Mouse (Mus musculus): ENCODE data around the gene Nrg4. TPM values are rescaled to one million over a fixed set of nuclear protein-coding genes. Genes with fewer than 3 reads are reported as not detected.

Gene Nrg4
- total RNA-seq, 2 experiments from 2014 or later: 0.37 to 0.46 TPM

DNA sequence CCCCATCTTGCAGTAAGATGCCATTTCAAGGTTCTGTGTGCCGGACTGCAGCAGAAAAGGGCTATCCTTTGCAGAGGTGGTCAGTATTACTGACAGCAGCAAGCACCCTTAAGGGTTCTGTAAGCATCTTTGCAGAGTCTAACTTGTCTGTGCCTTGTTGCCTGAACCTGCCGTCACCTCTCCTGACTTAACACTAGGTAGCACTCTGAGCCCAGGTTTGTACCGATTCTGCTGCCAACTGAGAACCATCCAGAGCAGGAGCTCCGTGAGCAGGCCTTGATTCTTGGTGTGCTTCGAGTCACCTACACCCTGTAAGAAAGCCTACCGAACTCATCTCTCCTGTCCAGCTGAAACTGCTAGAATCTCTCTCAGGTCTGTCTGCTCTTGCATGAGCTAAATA lies 95.1 kb downstream of the Nrg4 start:
- intact Hi-C loops (cut with DNase I): loop anchor here (5.0 kb wide), 2 partner anchors 81 to 161 kb away; no protein-coding TSS in a partner anchor
- no peak for DNase-seq (ENCODE audit: low spot score in 2 of 2)

DNA sequence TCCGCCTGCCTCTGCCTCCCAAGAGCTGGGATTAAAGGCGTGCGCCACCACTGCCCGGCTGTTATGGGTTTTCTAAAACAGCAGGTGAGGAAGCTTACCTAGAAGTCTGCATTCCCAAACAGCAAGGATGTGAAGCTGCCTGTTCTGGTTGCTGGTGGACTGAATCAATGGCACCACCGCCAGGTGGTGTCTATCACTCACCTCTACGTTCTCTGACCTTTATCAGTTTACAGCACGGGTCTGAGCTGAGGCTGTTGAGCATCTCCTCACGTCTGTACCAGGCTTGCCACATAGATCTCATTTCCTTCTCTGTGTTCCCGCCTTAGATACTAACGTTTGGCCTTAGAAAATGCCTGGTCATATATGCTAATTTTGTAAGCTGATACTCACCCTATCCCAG lies 97.6 kb downstream of the Nrg4 start:
- no peak for DNase-seq (ENCODE audit: low spot score in 2 of 2)
- intact Hi-C loops (cut with DNase I): no loop called here

DNA sequence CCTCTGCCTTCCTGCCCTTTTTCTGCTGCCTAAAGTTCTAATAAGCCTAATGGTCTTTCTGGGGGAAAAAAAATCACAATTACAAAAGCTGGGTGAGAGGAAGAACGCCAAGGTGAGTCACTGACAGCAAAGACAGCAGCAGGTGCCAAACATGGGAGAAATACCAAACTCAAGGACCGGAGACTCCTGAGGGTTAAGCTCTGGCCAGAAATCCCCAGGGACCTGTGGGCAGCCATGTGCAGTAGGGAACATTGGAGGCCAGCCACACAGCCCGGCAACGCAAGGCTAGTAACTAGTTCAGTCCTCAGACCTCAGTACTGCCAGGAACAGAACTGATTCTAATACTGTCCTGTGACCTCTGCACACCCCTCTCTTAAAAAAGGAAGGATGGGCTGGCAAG lies 98.5 kb downstream of the Nrg4 start:
- intact Hi-C loops (cut with DNase I): no loop called here
- no peak for DNase-seq (ENCODE audit: low spot score in 2 of 2)

DNA sequence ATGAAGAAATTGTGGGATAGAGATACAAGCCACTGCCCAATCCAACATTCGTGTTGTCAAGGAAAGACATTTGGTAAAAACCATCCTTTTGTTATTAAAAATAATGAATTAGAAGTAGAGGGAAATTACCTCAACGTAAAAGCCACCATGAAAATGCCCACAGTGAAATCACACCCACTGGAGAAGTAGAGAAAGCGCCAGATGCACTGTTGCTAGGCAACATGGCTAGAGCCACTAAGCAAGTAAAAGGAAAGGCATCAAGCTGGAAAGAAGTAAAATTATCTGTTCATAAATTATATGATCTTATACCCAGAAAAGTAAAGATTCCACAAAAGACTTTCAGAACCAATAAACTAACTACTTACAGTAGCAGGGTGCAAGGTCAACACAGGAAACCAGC lies 100.4 kb downstream of the Nrg4 start:
- DNase-seq (ENCODE audit: low spot score in 2 of 2): peak; percentile 68 to 75
- intact Hi-C loops (cut with DNase I): no loop called here

DNA sequence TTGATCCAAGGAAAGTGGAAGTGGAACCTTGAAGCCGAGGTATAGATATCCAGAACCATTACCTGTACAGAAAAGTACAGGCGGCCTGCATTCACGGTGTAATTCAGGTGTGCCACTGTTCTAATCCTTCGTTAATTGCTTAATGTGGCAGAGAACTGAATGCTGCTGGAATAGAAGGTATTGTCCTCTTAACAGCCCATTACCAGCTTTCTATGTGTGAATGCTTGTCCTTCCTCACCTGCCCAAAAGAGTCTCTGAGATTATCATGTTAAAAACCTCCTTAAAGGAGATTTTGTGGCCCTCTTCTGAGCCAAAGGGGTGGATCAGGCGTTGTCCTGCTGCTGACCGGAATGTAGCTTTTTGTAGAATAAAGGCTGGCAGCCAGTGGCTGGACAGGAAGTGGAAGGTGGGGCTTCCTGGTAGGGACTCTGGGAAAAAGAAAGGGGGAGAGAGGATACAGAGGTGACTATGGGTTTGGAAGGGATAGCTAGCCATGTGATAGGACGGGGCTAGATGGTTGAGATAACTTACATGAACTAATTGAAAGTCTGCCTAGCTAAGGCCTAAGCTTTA lies 101.4 kb downstream of the Nrg4 start:
- no peak for DNase-seq (ENCODE audit: low spot score in 2 of 2)
- intact Hi-C loops (cut with DNase I): no loop called here

DNA sequence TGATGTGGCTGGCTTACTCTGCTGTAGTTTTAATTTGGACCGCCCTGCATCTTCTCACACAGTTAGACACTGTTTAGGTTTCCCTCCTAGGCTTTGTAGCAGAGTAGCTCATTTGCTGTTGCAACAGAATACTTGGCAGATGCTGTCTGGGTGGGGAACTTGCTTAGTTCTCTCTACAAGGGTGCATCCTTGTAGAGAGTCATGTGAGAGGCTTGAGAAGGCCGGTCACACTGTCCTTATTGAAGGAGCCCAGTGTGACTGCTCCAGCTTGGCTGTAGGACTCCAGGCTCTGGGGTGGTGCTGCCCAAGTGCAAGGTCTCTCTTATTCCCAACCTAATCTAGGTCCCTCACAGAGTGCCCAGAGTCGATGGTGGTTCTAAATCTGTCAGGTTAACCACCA lies 109.3 kb downstream of the Nrg4 start:
- no peak for DNase-seq (ENCODE audit: low spot score in 2 of 2)
- intact Hi-C loops (cut with DNase I): no loop called here

DNA sequence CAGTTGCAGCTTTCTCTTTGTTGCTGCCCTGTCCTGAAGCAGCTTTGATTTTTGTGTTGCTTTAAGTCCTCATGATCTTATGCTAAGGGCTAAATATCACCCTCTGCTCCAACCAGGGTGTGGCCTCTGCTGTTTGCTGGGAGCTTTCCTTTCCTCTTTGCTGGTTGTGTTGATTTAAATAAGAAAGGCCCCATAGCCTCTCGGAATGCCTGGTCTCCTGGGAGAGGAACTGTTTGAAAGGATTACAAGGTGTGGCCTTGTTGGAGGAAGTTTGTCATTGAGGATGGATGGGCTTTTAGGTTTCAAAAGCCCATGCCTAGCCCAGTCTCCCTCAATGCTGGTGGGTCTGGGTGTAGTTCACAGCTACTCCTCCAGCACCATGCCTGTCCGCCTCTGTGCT lies 110.6 kb downstream of the Nrg4 start:
- no peak for DNase-seq (ENCODE audit: low spot score in 2 of 2)
- intact Hi-C loops (cut with DNase I): no loop called here

DNA sequence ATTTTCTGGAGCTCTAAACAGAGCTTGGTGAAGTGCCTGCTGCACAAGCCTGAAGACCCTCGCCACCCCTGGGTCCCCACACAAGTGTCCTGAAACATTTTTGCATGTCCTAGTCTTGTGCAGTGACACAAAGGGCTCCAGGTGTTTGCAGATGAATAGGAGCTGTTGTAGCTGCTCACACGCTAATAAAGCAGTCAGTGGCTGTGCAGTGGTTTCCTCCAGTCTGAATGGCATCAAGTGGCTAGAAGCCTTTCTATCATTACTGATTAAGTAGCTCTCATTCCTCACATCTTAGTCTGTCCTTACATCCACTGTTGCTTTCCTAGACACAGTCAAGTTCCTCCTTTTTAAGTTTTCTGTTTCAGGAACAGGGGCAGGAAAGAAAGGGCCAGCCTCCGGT lies 111.0 kb downstream of the Nrg4 start:
- intact Hi-C loops (cut with DNase I): no loop called here

DNA sequence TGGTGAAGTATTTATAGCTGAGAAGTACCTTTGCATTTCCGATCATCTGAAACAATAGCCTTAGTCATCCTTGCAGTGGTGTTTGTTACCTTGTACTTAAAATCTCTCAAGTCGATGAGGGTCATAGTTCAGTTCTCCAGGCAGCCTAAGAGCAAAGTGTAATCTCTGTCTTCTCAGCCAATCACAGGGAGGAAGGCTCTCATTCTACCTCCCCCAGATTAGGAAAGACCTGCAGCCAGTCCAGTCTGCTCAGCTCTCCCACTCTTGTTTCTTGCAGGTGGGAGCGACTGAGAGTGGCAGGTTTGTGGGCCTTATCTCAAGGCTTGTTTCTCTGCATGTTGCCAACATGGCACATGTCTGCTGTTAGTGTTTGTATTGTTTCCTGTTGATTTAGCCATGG lies 111.6 kb downstream of the Nrg4 start:
- DNase-seq (ENCODE audit: low spot score in 2 of 2): no peak
- intact Hi-C loops (cut with DNase I): no loop called here

More for the DNA sequence above, 111.0 kb downstream of the Nrg4 start:
- no peak for DNase-seq (ENCODE audit: low spot score in 2 of 2)

DNA sequence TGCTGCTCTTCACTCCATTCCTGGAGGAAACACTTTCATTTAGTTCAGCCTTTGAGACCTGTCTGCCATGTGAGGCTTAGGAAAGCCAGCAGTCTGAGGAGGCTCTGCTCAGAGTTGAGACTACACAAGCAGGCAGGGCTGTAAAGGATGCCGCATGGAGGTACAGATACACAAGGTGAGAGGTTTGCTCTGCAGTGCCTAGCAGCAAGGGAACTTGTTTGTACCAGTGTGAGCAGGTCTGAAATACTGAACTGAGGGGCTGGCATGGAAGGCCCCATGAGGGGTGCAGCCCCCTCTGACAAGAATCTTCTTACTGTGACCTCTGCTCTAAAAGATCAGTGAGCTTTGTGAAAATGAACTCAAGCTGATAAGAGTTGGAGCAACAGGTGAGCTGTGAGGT lies 113.2 kb downstream of the Nrg4 start:
- intact Hi-C loops (cut with DNase I): no loop called here

DNA sequence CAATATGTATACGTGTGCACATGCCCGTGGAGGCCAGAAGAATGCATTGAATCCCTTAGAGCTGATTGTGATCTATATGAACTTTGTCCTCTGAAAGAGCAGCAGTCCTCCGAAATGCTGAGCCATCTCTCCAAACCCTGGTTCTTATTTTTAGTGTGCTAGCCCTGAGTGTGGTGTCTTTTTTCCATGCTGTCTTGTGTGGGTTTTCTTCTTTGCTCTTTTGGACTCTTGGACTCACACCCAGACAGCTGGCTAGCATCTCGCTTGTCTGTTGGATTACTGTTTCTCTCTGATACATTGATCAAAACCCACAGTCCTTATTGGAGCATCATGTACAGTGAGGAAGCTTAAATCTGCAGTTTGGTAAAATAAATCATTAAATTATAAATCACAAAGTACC lies 115.0 kb downstream of the Nrg4 start:
- intact Hi-C loops (cut with DNase I): no loop called here
- DNase-seq (ENCODE audit: low spot score in 2 of 2): no peak

More for the DNA sequence above, 113.2 kb downstream of the Nrg4 start:
- no peak for DNase-seq (ENCODE audit: low spot score in 2 of 2)

DNA sequence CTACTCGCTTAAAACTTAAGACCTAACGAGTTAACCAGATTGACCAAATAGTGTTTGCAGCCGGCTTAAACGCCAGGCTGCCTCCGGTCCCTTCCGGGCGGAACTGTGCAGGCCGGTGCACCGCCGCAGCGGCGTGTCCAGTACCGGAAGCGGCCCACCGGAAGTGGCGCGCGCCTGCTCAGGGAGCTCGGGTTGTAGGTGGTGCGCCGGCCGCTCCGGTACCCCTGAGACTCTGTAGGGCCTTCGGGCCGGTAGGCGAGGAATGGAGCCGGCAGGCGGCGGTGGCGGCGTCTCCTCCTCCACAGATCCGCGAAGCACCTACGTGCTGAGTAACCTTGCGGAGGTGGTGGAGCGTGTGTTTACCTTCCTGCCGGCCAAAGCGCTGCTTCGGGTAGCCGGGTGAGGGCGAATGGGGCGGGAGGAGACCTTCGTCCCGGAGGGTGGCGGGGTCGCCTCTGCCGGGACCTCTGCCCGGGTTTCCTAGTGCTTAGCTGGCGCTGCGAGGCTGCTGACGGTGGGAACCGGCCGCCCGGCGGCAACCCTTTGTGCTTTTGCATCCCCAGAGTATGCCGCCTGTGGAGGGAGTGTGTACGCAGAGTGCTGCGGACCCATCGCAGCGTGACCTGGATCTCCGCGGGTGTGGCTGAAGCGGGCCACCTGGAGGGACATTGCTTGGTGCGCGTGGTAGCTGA lies 117.7 kb downstream of the Nrg4 start, which contains the start of gene Fbxo22:
Gene Fbxo22 (plus strand): TSS at position 136 of the 692 bp plus-strand sequence.
- intact Hi-C loops (cut with DNase I): loop anchor here (2.0 kb wide), 1 partner anchor 58 kb away; no protein-coding TSS in a partner anchor
- DNase-seq (ENCODE audit: low spot score in 2 of 2): peak; percentile 84 to 88

DNA sequence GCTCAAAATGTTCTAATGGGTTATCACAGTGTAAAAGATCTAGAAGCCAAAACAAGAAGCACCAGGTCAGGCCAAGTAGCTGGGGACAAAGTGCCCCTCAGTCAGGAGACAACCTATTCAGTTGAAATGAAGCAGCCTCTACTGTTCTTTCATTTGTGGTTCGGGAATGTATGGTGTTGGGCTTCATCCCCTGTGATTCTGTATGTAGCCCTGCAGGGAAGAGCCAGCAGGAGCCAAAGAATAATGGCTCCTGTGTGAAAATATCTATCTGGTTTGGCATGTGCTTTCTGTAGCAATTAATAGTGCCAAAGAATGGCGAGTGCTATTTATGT lies 118.2 kb downstream of the Nrg4 start:
- no peak for DNase-seq (ENCODE audit: low spot score in 2 of 2)
- intact Hi-C loops (cut with DNase I): loop anchor here (2.0 kb wide), 1 partner anchor 58 kb away; no protein-coding TSS in a partner anchor

DNA sequence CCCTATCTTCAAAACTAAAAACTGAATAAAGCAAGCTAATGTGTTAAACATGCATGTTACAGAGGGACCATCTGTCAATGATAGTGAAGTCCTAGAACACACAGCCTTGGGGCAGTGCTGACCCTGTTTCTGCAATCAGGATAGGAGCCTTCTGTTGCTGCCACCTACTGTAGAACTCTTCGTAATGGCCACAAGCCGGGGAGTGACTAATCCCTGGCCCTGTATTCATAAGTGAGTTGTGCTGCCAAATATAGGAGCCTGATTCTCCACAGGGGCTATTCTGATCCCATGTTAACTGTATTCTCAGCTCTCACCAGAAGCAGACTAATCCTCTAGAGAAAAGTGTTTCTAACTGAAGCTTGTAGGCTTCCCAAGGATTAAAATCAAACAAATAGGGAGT lies 127.3 kb downstream of the Nrg4 start:
- intact Hi-C loops (cut with DNase I): no loop called here
- peak; percentile 28 to 82 for DNase-seq (ENCODE audit: low spot score in 2 of 2)

DNA sequence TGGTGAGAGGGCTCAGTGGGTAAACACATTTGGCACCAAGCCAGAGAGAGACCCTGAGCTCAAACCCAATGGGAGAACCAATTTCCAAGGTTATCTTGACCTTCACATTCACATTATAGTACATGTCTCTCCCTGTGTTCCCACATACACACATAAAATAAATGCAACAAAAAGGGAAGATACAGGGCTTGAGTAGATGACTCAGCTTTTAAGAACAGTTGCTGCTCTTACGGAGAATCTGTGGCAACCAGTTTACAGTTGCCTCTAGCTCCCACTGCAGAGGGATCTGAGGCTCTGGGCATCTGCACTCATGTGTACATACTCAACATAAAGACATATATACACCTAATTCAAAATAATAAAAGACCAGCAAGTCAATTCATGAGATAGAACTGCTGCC lies 128.4 kb downstream of the Nrg4 start:
- intact Hi-C loops (cut with DNase I): no loop called here
- peak in 1 of 2 experiments; percentile 33 for DNase-seq (ENCODE audit: low spot score in 2 of 2)

DNA sequence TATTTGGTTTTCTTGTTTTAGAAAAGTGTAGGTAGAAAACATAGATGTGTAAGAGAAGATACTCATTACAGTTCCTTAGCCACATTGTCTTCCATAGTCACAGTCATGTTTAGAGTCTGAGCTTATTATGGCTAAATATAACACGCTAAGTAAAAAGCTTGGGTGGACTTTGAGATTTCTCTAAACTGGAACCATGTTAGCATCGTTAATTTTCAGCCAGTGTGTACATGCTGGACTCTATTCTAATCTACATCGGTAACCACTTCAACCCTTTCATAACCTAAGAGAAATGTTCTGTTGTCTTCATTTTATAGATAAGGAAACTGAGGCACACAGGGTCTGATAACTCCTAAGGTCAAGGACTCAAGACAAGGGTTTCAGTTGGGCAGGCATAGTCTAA lies 130.8 kb downstream of the Nrg4 start:
- intact Hi-C loops (cut with DNase I): no loop called here
- no peak for DNase-seq (ENCODE audit: low spot score in 2 of 2)

DNA sequence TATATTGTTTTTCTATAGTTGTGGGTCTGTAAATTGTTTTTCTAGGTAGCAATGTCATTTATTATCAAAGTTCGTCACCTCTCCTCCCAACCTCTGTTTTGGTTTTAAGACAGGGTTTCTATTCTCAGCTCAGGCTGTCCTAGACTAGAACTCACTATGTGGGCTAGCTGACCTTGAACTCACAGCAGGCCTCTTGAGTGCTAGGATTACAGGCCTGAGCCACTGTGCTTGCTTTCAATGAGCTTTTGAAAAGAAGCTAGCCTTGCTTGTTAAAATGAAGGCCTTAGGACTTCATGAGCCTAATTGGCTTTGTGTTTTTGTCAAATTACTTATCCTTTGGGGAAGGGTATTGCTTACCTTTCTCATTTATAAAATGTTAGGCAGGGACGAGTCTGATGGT lies 152.4 kb downstream of the Nrg4 start:
- intact Hi-C loops (cut with DNase I): no loop called here
- no peak for DNase-seq (ENCODE audit: low spot score in 2 of 2)

DNA sequence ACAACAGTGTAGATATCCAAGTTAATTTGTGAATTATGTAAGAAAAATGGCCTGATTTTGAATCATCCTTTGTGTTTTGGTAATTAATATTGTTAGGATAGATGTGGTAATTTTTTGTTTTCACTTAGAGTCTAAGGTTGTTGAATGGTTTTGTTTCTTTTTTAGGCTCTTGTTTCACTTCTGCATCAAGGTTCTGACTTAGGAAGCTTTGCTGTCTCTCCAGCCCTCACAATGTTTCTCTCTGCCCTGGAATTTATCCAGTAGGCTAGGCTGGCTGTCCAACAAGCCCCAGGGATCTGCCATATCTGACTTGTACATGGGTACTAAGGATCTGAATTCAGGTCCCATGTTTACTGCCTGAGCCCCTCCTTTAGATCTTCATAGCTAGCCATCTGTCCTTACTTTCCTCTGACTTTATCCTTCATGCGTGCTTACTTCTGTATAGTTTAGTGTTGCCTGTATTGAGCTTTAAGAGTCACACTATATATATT lies 154.4 kb downstream of the Nrg4 start:
- intact Hi-C loops (cut with DNase I): no loop called here
- no peak for DNase-seq (ENCODE audit: low spot score in 2 of 2)

DNA sequence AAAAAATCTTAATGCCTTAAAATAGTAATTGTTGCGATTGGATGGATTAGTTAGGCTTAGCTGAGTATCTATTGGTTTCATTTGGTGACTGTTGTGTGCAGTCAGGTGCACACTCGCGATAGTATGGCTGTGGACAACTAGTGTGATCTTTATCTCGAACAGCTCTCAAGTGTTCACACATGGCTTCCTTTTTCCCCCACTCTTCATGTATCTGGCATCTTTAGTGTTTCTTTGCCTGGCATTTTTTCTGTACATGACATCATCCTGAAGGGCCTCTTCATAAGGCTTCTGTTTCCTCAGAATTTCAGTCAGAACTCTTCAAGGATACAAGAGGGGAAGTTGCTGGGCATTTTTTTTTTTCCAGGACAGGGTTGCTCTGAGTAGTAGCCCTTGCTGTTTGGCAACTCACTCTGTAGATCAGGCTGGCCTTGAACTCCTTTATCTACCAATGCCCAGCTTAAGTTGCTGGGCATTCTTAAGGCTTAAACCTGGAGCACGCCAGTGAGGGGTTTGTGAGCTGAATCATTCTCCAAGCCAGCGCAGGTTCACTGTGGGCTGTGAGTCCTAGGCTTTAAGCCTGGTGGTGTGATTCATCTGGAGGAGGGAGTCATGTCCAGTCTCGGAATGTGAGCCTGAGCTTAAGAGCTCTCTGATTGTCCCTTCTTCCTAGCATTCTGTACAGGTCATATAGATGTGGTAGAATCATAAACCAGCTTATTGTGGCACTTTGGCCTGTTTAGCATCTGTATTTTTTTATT lies 155.8 kb downstream of the Nrg4 start:
- intact Hi-C loops (cut with DNase I): no loop called here
- DNase-seq (ENCODE audit: low spot score in 2 of 2): peak in 1 of 2 experiments; percentile 40
